Mouse (Mus musculus) liver, postnatal 0 days (tissue): ENCODE measurements around the gene Ltb. TPM values are rescaled to one million over a fixed set of nuclear protein-coding genes. Genes with fewer than 3 reads are reported as not detected.

Experiments used
- ATAC-seq: fragments of 200-750 bp; cut with Nextera tagmentation; 2 replicates; pipeline ENCODE4 v1.8.0; 2017; ENCODE audit warnings: mild to moderate bottlenecking, moderate library complexity
- DNase-seq: peaks from one replicate; pipeline ENCODE4 v3.0.0-alpha.2; 2016
- H3K27ac ChIP-seq: fragments of 300-500 bp; sonication (generic); 2 replicates; pipeline ENCODE4 v1.5.1; 2014; ENCODE audit warnings: antibody characterized with exemption, moderate library complexity, mild to moderate bottlenecking, low read depth
- H3K27me3 ChIP-seq: fragments of 300-500 bp; sonication (generic); 2 replicates; pipeline ENCODE4 v1.6.1; 2014; ENCODE audit warnings: low read length, control low read depth, mixed read lengths; ENCODE audit not compliant: insufficient read depth
- H3K36me3 ChIP-seq: fragments of 300-500 bp; sonication (generic); replicated peaks from 2 replicates; pipeline ENCODE4 v1.6.1; 2014; ENCODE audit warnings: mild to moderate bottlenecking, control low read depth, low read length, moderate library complexity, mixed read lengths; ENCODE audit not compliant: insufficient read depth
- H3K4me1 ChIP-seq: fragments of 300-500 bp; sonication (generic); 2 replicates; pipeline ENCODE4 v1.6.1; 2014; ENCODE audit warnings: antibody characterized with exemption, mild to moderate bottlenecking, control low read depth; ENCODE audit not compliant: insufficient read depth
- H3K4me2 ChIP-seq: fragments of 300-500 bp; sonication (generic); 2 replicates; pipeline ENCODE4 v1.6.1; 2014; ENCODE audit warnings: low read depth, mild to moderate bottlenecking, low read length, moderate library complexity, mixed read lengths
- H3K4me3 ChIP-seq: fragments of 300-500 bp; sonication (generic); 2 replicates; pipeline ENCODE4 v1.5.1; 2014; ENCODE audit warnings: low read depth, low read length
- H3K9ac ChIP-seq: fragments of 300-500 bp; sonication (generic); replicated peaks from 2 replicates; pipeline ENCODE4 v1.6.1; 2014; ENCODE audit warnings: mild to moderate bottlenecking, moderate library complexity
- H3K9me3 ChIP-seq: fragments of 300-500 bp; sonication (generic); 2 replicates; pipeline ENCODE4 v1.6.1; 2016; ENCODE audit warnings: mild to moderate bottlenecking, control low read depth, low read length, mixed read lengths
- CTCF ChIP-seq: sonication (generic); IDR thresholded peaks from 2 replicates; pipeline ENCODE4 v1.5.1; 2016; ENCODE audit warnings: antibody characterized with exemption, low read depth
- EP300 ChIP-seq: IDR thresholded peaks from 2 replicates; pipeline ENCODE4 v1.6.1; 2016; ENCODE audit warnings: antibody characterized with exemption, low read depth, mild to moderate bottlenecking
- WGBS: fragments of 180-500 bp; shearing (Covaris S2); extraction: QIAGEN DNeasy Blood & Tissue Kit; methylation state at CpG from one replicate; pipeline ENCODE4 v1.1.7; 2014; ENCODE audit not compliant: insufficient replicate concordance; 5-methylcytosine and 5-hydroxymethylcytosine counted together
- polyA plus RNA-seq: library from polyadenylated mRNA; unstranded; fragments of >200 nt; fragmentation: Nextera tagmentation; extraction: Ambion mirVana; gene quantifications from 2 replicates; pipeline ENCODE4 v1.2.1, GENCODE M21; 2015

Gene Ltb
- polyA plus RNA-seq, 1 experiment from 2014 or later, result 5.3 TPM

DNA sequence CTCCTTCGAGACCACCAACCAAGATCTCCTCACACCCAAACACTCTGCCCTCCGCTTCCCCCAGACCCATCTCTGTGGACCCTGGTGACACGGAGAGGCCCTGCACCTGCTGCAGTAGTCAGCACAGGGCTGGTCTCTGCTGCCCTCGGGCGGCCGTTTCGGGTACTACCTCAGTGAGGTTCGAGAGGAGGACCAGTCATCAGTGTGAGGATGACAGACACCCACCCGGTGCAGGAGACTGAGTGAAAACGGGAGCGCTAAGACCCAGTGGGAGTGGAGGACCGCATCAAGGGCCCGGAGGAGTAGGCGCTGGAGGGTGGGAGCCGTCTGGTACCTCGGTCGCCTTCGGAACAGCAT is 42.1 kb downstream of the Ltb start:
- 2% methylated on average over 18 of the region's 18 CpGs for WGBS
- no peak for TF ChIP-seq EP300
- TF ChIP-seq CTCF, result peak; percentile 100

DNA sequence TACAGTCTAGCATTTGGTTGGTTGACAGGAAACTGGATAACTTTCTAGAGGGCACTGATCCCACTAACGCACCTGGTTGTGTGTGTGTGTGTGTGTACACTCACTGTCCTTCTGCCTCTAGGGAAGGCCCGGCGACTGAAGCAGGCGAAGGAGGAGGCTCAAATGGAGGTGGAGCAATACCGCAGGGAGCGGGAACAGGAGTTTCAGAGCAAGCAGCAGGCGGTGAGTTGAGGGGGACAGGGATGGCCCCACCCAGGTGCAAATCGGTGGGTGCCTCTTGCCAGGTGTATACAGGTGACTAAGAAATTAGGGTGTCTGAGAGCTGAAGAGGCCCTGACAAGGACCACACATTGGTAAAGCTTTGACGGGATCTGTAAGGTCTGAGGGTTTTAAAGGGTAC is 42.8 kb downstream of the Ltb start:
- Histone ChIP-seq H3K27me3 (no peaks in the 10 kb centered on the region), H3K9me3 (no peaks in the 10 kb centered on the region), H3K27ac (no peak overlapping the region), H3K36me3 (peaks cover 3% of the 10 kb centered on the region; the same call in 1 of the 2 replicates), H3K9ac (no peak overlapping the region), H3K4me2 (no peak overlapping the region), H3K4me1 (peaks cover 37% of the 10 kb centered on the region), H3K4me3 (no peak overlapping the region)
- no peak for ATAC-seq
- no peak for TF ChIP-seq EP300
- TF ChIP-seq CTCF, result no peak
- 77% methylated on average over 9 of the region's 9 CpGs for WGBS
- DNase-seq, result no peak

More for the DNA sequence above, 42.1 kb downstream of the Ltb start:
- ATAC-seq, result peak; percentile 69
- H3K36me3 ChIP-seq, result peaks cover 3% of the 10 kb centered on the region; the same call in 1 of the 2 replicates
- DNase-seq, result peak; percentile 98
- peak overlapping the region; percentile 87 for H3K9ac ChIP-seq
- peaks cover 41% of the 10 kb centered on the region for H3K4me1 ChIP-seq
- H3K9me3 ChIP-seq, result no peaks in the 10 kb centered on the region
- peak overlapping the region; percentile 73 for H3K4me2 ChIP-seq
- H3K4me3 ChIP-seq, result peak overlapping the region; percentile 74
- H3K27me3 ChIP-seq, result no peaks in the 10 kb centered on the region
- H3K27ac ChIP-seq, result peak overlapping the region; percentile 91

DNA sequence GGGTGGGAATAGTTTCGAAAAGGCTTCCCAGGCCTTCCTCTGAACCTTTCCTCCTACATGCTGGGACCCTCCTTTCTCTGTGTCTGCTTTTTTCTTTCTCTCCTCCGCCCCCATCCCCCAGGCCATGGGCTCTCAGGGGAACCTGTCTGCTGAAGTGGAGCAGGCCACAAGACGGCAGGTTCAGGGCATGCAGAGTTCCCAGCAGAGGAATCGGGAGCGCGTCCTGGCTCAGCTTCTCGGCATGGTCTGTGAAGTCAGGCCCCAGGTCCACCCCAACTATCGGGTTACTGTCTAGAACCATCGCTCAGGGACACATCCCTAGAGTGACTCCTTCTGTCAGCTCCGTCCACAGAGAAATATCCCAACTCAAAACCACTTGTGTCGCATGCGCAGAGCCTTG is 43.3 kb downstream of the Ltb start:
- no peak for DNase-seq
- Histone ChIP-seq H3K9ac (no peak overlapping the region), H3K4me2 (no peak overlapping the region), H3K4me1 (peaks cover 33% of the 10 kb centered on the region), H3K27ac (no peak overlapping the region), H3K4me3 (no peak overlapping the region), H3K9me3 (no peaks in the 10 kb centered on the region), H3K27me3 (no peaks in the 10 kb centered on the region), H3K36me3 (peaks cover 3% of the 10 kb centered on the region; the same call in 1 of the 2 replicates)
- WGBS, result 84% methylated on average over 12 of the region's 12 CpGs
- TF ChIP-seq CTCF, result no peak
- no peak for TF ChIP-seq EP300
- ATAC-seq, result no peak

DNA sequence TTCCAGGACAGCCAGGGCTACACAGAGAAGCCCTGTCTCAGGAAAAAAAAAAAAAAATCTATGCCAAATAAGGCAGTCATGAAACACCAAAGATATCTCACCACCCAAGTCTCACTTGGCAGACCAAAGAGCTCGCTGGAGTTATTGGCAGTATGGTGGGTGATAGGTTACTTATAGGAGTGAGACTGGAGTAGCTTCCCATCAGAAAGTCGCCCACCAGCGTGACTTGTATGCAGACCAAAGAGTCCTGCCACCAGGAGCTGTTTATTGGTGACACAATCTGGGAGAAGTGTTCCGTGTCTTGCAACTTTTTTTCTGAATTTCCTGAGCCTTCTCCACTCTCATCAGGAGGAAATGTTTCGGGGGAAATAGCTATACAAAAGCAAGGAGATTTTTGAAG is 45.5 kb downstream of the Ltb start:
- H3K27ac ChIP-seq, result no peak overlapping the region; the same call in 1 of the 2 replicates
- H3K4me2 ChIP-seq, result no peak overlapping the region
- H3K9me3 ChIP-seq, result no peaks in the 10 kb centered on the region
- H3K27me3 ChIP-seq, result no peaks in the 10 kb centered on the region
- DNase-seq (no peak), ATAC-seq (no peak)
- peaks cover 14% of the 10 kb centered on the region for H3K36me3 ChIP-seq
- peaks cover 37% of the 10 kb centered on the region for H3K4me1 ChIP-seq
- no peak for TF ChIP-seq CTCF
- TF ChIP-seq EP300, result no peak
- 71% methylated on average over 5 of the region's 5 CpGs for WGBS
- no peak overlapping the region for H3K9ac ChIP-seq
- no peak overlapping the region for H3K4me3 ChIP-seq

DNA sequence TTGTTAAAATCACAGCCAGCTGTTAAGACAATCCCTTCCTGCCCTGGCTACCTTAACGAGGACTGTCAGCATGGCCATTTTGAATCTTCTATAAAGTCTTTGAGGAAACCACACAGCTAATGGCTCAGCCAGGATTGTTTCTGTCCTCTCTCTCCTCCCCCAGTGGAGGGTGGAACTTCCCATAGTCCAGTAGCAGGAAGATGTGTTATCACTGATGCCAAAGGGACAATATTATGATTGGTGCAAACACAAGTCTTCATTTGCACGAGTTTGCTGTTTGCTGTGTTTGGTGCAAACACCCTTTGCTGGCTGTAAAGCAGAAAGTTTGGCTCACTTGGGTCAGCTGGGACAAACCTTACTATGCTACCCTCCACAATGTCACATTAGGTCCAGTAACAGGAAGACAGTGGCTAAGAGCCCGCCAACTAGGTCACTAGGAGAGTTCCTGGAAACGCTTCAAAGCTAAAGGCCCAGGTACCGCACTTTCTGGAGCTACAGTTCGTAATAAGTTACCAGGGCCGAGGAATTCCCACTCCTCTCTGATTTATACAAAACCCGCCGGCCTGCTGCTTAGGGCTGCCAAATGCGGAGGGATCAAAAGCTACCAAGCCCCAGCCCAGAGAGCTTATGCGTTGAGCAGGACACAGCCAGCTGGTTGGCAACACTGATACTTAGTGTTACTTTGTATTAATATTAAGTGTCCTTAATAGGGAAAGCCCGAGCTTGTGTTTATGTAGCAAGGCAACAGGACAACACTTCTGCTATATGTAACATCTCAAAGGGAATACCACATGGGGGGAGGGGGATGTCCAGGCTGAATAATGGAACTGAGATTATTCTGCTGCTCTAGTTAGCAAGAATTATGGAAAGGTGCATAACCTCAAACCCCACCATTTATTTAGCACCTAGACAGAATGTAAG is 46.4 kb downstream of the Ltb start:
- Histone ChIP-seq H3K9ac (peak overlapping the region; percentile 97), H3K4me2 (peak overlapping the region; percentile 89), H3K4me1 (peaks cover 38% of the 10 kb centered on the region), H3K27ac (peak overlapping the region; percentile 100), H3K4me3 (peak overlapping the region; percentile 90), H3K9me3 (no peaks in the 10 kb centered on the region), H3K27me3 (no peaks in the 10 kb centered on the region), H3K36me3 (peaks cover 24% of the 10 kb centered on the region)
- ATAC-seq (no peak), DNase-seq (no peak)
- TF ChIP-seq EP300, result no peak
- WGBS, result 32% methylated on average over 12 of the region's 12 CpGs

DNA sequence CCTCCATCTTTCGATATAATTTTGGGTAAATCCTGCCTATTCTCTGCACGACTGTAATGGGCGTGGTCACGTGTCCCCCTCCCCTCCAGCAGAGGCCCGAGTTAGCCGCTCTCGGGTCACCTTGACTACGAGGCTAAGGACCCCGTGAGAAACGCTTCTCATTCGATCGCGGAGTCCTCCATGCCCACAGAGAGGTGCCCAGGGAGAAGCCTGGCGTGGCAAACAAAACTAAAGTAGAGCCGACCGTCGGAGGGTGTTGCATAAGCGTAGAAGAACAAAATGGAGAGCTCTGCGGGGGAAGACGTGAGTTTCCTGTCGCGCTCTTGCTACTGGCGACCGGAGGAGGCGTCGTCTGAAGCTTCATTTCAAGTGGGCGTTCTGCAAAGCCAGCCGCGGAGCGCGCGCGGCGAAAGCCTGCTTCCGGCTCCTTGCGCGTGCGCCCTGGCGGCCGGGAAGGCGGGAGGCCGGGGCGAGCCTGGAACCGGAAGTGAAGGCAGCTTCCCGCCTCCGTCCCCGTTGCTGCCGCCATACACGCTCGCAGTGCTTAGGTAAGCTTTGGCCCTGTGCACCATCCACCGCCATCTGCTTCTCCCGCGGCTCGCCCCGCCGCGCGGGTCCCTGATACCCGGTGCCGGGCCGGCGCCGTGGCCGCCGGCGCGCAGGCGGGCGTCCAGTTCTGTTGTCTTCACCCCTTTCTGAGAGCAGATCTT is 47.2 kb downstream of the Ltb start, which contains the start of gene Ddx39b:
Gene Ddx39b, plus strand, starts transcription at position 442 of the 710 bp plus-strand sequence.
- H3K9me3 ChIP-seq, result no peaks in the 10 kb centered on the region
- peaks cover 42% of the 10 kb centered on the region for H3K4me1 ChIP-seq
- H3K9ac ChIP-seq, result peak within 1 kb of the TSS; percentile 97
- WGBS, result 1% methylated on average over 64 of the region's 69 CpGs
- DNase-seq (peak; percentile 95), ATAC-seq (peak; percentile 88)
- no peaks in the 10 kb centered on the region for H3K27me3 ChIP-seq
- peak within 1 kb of the TSS; percentile 89 for H3K4me2 ChIP-seq
- peaks cover 32% of the 10 kb centered on the region for H3K36me3 ChIP-seq
- TF ChIP-seq CTCF, result peak; percentile 26; the same call in 1 of the 2 replicates
- peak; percentile 86 for TF ChIP-seq EP300
- H3K4me3 ChIP-seq, result peak within 1 kb of the TSS; percentile 90
- H3K27ac ChIP-seq, result peak within 1 kb of the TSS; percentile 100
